Mouse (Mus musculus) monocyte, adult 2 months (primary cell): ENCODE data around the gene Focad.

Source experiments
- DNase-seq, 2 experiments: peaks; one replicate each; pipeline ENCODE4 v3.0.0; 2022; ENCODE audit warnings: low spot score in 2 of 2, low read depth in 1 of 2

Gene Focad

DNA sequence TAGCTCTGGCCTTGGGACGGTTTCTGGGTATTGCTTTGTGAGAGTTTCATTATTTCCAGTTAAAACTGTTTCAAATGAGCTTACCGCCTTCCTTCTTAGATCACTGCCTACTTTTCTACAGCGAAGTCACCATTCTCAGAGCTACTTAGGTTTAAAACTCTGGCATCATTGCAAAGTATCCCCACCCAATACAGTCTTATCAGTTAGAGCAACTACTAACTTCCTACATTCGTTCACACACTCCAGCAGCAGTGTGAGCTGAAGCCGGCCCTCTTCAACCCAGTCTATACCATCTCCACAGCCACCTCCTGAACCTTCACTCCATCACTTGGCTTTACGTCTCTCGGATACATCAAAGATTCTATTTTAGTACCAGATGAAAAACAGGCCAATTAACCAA, 346.4 kb downstream of the Focad start:
- DNase-seq, result no peak

DNA sequence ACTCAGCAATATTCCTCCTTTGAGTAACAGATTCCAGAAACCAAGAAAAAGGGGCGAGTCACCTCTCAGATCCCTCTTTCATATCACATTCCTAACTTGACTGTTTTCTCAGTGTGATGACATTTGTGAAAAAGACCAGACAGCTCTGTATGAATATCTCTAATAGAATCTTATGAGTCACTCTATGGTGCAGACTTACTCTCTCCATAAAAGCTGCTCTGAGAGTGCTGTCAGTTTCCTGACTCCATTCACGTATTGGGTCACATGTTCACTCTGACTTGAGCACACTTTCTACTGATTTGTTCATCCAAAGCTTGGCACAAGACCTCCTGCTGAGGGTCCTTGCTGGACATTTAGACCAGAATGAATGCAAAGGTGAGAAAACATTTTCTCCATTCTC, 354.5 kb downstream of the Focad start:
- DNase-seq, result no peak

GRCm38 (mm10) chr4:88450087-88450765, 355.8 kb downstream of the Focad start:
- DNase-seq, result no peak

DNA sequence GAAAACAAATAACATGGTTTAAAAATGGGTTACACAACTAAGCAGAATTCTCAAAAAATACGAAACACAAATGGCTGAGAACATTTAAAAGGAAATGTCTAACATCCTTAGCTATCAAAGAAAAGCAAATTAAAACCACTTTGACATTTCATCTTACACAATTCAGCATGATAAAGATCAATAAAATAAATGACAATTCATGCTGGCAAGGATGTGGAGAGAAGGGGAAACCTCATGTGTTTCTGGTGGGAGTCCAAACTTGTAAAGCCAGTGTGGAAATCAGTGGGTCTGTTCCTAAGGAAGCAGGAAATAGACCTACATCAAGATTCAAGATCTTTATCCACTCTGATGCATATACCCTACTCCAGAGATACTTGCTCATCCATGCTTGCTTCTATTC, 363.7 kb downstream of the Focad start:
- DNase-seq, result no peak

GRCm38 (mm10) chr4:88458673-88459072, 364.2 kb downstream of the Focad start:
- DNase-seq, result no peak
